Mouse (Mus musculus) retina, postnatal 7 days (tissue): ENCODE results near the gene Cltb.

Experiments
- DNase-seq: peaks from one replicate; pipeline ENCODE4 v3.0.0-alpha.2; 2012; ENCODE audit warnings: low read depth, low spot score

The Cltb gene

GRCm38 (mm10) chr13:54564232-54565200, 46.6 kb downstream of the Cltb start:
- DNase-seq, result no peak

- no peak for DNase-seq
Measured at GRCm38 (mm10) chr13:54562562-54562961, 48.6 kb downstream of the Cltb start.

- no peak for DNase-seq
Measured at GRCm38 (mm10) chr13:54560608-54561007, 50.5 kb downstream of the Cltb start.

GRCm38 (mm10) chr13:54559656-54560055, 51.5 kb downstream of the Cltb start:
- no peak for DNase-seq

- no peak for DNase-seq
Measured at GRCm38 (mm10) chr13:54557652-54558051, 53.5 kb downstream of the Cltb start.

GRCm38 (mm10) chr13:54556796-54557195, 54.3 kb downstream of the Cltb start:
- no peak for DNase-seq

GRCm38 (mm10) chr13:54556176-54556575, 55.0 kb downstream of the Cltb start:
- no peak for DNase-seq

GRCm38 (mm10) chr13:54548036-54548435, 63.1 kb downstream of the Cltb start:
- no peak for DNase-seq
